Comparison of ENCODE assay signal across 16 mouse cellular contexts in the genomic region with DNA sequence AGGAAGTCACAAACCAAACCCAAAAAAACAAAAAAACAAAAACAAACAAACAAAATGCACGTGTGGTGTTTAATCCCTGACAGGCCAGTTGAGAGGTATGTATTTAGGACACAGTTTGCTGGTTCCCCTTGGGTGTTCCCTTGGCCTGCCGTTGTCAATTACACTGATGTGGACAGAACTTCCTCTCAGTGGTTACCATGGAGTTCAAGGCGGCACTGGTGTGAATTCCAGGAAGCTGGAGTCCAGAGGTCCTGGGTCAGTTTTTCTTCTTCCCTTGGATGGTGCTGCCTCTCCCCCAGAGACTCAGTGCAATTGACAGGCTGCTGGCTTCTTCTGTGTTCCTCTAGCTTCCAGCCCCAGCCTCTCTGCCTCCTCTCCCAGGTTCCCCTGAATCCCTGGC. TPM values are rescaled to one million over a fixed set of nuclear protein-coding genes. Genes with fewer than 3 reads are reported as not detected.
DNase-seq lines count a peak whose midpoint lies in the region; ATAC-seq and TF ChIP-seq lines count a peak whose summit lies in the region.
"Had no signal": no experiment of that assay in that cellular context is flagged by ENCODE, and none has a peak within 500 bp of the region (broad histone marks: within the 10 kb centered on the region; RNA-seq: fewer than 3 reads in every experiment).

No protein-coding gene starts in this region.

- H3K4me2 ChIP-seq in heart, embryonic 12.5 days: no peak overlapping the region
- H3K4me2 ChIP-seq in lung, postnatal 0 days (replicated peaks; ENCODE audit: low read depth, low read length): no peak overlapping the region
- H3K4me2 ChIP-seq: forebrain, embryonic 15.5 days; lung, embryonic 14.5 days; midbrain, embryonic 13.5 days had no signal

- H3K36me3 ChIP-seq in heart, embryonic 12.5 days: peaks cover 7% of the 10 kb centered on the region
- no peaks in the 10 kb centered on the region for H3K36me3 ChIP-seq in lung, postnatal 0 days (ENCODE audit: insufficient read depth, low read length)

- peak; percentile 94 for DNase-seq in heart, adult 11 months
- peak; percentile 15 to 43 for DNase-seq in kidney, postnatal 25 days
- DNase-seq in kidney, adult 8-10 months: no peak
- DNase-seq in lung, postnatal 0 days (ENCODE audit: low spot score): peak; percentile 39
- DNase-seq in retina, embryonic 14.5 days (ENCODE audit: low spot score): peak; percentile 21
- DNase-seq in gastrocnemius, postnatal 4 days (ENCODE audit: low spot score in 2 of 2): no peak
- DNase-seq: cerebellum, postnatal 25 days; lung, embryonic 14.5 days; right cerebral cortex, postnatal 14 days had no signal

- no peak for TF ChIP-seq EP300 in lung, postnatal 0 days (IDR thresholded peaks at IDR 0.05)

- no peaks in the 10 kb centered on the region for H3K9me3 ChIP-seq in heart, embryonic 12.5 days (replicated peaks)
- H3K9me3 ChIP-seq in lung, postnatal 0 days (ENCODE audit: low read length): no peaks in the 10 kb centered on the region
- H3K9me3 ChIP-seq: forebrain, embryonic 15.5 days; midbrain, embryonic 13.5 days had no signal

- no peak overlapping the region for H3K4me3 ChIP-seq in heart, embryonic 12.5 days
- H3K4me3 ChIP-seq in lung, postnatal 0 days (ENCODE audit: low read depth, low read length): no peak overlapping the region
- H3K4me3 ChIP-seq: forebrain, embryonic 15.5 days; heart, adult 2 months; midbrain, embryonic 13.5 days had no signal

- H3K9ac ChIP-seq in heart, embryonic 12.5 days: no peak overlapping the region
- no peak overlapping the region for H3K9ac ChIP-seq in lung, postnatal 0 days (replicated peaks; ENCODE audit: low read depth)
- H3K9ac ChIP-seq: forebrain, embryonic 15.5 days; lung, embryonic 14.5 days; midbrain, embryonic 13.5 days had no signal

- no peak for TF ChIP-seq CTCF in lung, postnatal 0 days (IDR thresholded peaks at IDR 0.05)

- ATAC-seq in heart, embryonic 12.5 days (ENCODE audit: insufficient number of reproducible peaks, low FRiP score): no peak
- ATAC-seq in lung, postnatal 0 days: peak; percentile 56
- ATAC-seq in erythroblast, adult 5-6 weeks (replicated peaks; ENCODE audit: low FRiP score, poor library complexity, severe bottlenecking): no peak
- ATAC-seq: activated CD4-positive, CD25-positive, alpha-beta regulatory T cell, adult 4 months; forebrain, embryonic 15.5 days; intestine, embryonic 16.5 days; midbrain, embryonic 13.5 days had no signal

- no peak overlapping the region for H3K27ac ChIP-seq in heart, embryonic 12.5 days (ENCODE audit: poor library complexity, severe bottlenecking)
- H3K27ac ChIP-seq in lung, postnatal 0 days (ENCODE audit: low read length): no peak overlapping the region
- H3K27ac ChIP-seq: forebrain, embryonic 15.5 days; heart, adult 2 months; midbrain, embryonic 13.5 days had no signal

- H3K4me1 ChIP-seq in heart, embryonic 12.5 days (replicated peaks): 0 out of 2 replicates have a peak, but pooled peaks cover 4% of the 10 kb centered on the region
- no peaks in the 10 kb centered on the region for H3K4me1 ChIP-seq in lung, postnatal 0 days (ENCODE audit: insufficient read depth, low read depth, low read length)
- H3K4me1 ChIP-seq: forebrain, embryonic 15.5 days; midbrain, embryonic 13.5 days had no signal

- no peaks in the 10 kb centered on the region for H3K27me3 ChIP-seq in heart, embryonic 12.5 days (replicated peaks)
- H3K27me3 ChIP-seq in lung, postnatal 0 days (replicated peaks; ENCODE audit: insufficient read depth, low read length): no peaks in the 10 kb centered on the region
- H3K27me3 ChIP-seq: forebrain, embryonic 15.5 days; midbrain, embryonic 13.5 days had no signal

- WGBS in heart, embryonic 12.5 days: 50% methylated on average over 3 of the region's 3 CpGs
- 40% methylated on average over 3 of the region's 3 CpGs for WGBS in lung, postnatal 0 days

RNA-seq across cellular contexts. Expression of gene Aar2, which starts 23.3 kb away (rescaled TPM):
- 22.8 and 25.2 TPM in 2 replicates for polyA plus RNA-seq in heart, embryonic 12.5 days (2016; fragmentation: Nextera tagmentation; extraction: Ambion mirVana)
- polyA plus RNA-seq in lung, postnatal 0 days (2015; fragmentation: Nextera tagmentation; extraction: Ambion mirVana): 21.8 and 23.7 TPM in 2 replicates
- 1.0 and 2.1 TPM in 2 replicates for total RNA-seq in erythroblast, adult 5-6 weeks (2015; ENCODE audit: low replicate concordance)
- 3.5 and 7.2 TPM in 2 replicates for total RNA-seq in erythroblast, adult 5-6 weeks (2017; ENCODE audit: low replicate concordance)
- total RNA-seq in gastrocnemius, postnatal 4 days (2021): 10 to 100 TPM; 20.3 to 20.5 TPM

Comparison
In these comparisons a context has a peak if more than half of its experiments do, and no peak if none do; other contexts are left out.
1. DNase-seq: peak in heart, adult 11 months (single experiment), kidney, postnatal 25 days (2 of 2), lung, postnatal 0 days (single experiment) and retina, embryonic 14.5 days (single experiment); none in kidney, adult 8-10 months (0 of 2) and gastrocnemius, postnatal 4 days (0 of 2).